Mouse (Mus musculus) intestine, embryonic 15.5 days (tissue): Measurements from ENCODE around the gene Fblim1. TPM values are rescaled to one million over a fixed set of nuclear protein-coding genes. Genes with fewer than 3 reads are reported as not detected.
"Not testable (repeated sequence)": the region's sequence is repeated elsewhere in the genome, so short reads cannot be mapped to it uniquely, and the experiment has no call there.

Experiments
- ATAC-seq: fragments of 200-750 bp; cut with Nextera tagmentation; 2 replicates; pipeline ENCODE4 v1.8.0; 2017; ENCODE audit warnings: moderate TSS enrichment, moderate library complexity
- H3K27ac ChIP-seq: fragments of 300-500 bp; sonication (generic); 2 replicates; pipeline ENCODE4 v1.5.1; 2015; ENCODE audit warnings: mild to moderate bottlenecking, inconsistent platforms
- H3K27me3 ChIP-seq: fragments of 300-500 bp; sonication (generic); replicated peaks from 2 replicates; pipeline ENCODE4 v1.6.1; 2015; ENCODE audit warnings: inconsistent platforms
- H3K36me3 ChIP-seq: fragments of 300-500 bp; sonication (generic); 2 replicates; pipeline ENCODE4 v1.6.1; 2015; ENCODE audit warnings: inconsistent platforms
- H3K4me1 ChIP-seq: fragments of 300-500 bp; sonication (generic); replicated peaks from 2 replicates; pipeline ENCODE4 v1.6.1; 2015; ENCODE audit warnings: inconsistent platforms
- H3K4me2 ChIP-seq: fragments of 300-500 bp; sonication (generic); replicated peaks from 2 replicates; pipeline ENCODE4 v1.6.1; 2015; ENCODE audit warnings: mild to moderate bottlenecking, inconsistent platforms
- H3K4me3 ChIP-seq: fragments of 300-500 bp; sonication (generic); replicated peaks from 2 replicates; pipeline ENCODE4 v1.5.1; 2015; ENCODE audit warnings: inconsistent platforms
- H3K9ac ChIP-seq: fragments of 300-500 bp; sonication (generic); 2 replicates; pipeline ENCODE4 v1.6.1; 2015; ENCODE audit warnings: inconsistent platforms
- H3K9me3 ChIP-seq: fragments of 300-500 bp; sonication (generic); 2 replicates; pipeline ENCODE4 v1.6.1; 2016; ENCODE audit warnings: inconsistent platforms
- WGBS: fragments of 180-500 bp; shearing (Covaris S2); methylation state at CpG from one replicate; pipeline ENCODE4 v1.1.7; 2015; 5-methylcytosine and 5-hydroxymethylcytosine counted together
- polyA plus RNA-seq: library from polyadenylated mRNA; unstranded; fragments of >200 nt; fragmentation: Nextera tagmentation; extraction: Ambion mirVana; gene quantifications from 2 replicates; pipeline ENCODE4 v1.2.1, GENCODE M21; 2015

Fblim1 gene
- polyA plus RNA-seq, 1 experiment from 2014 or later = 68.9 TPM

GRCm38 (mm10) chr4:141559131-141559897, 46.6 kb downstream of the Fblim1 start:
- ATAC-seq = peak; percentile 85
- Histone ChIP-seq H3K36me3 (no peaks in the 10 kb centered on the region), H3K9ac (peak overlapping the region; percentile 43), H3K4me1 (peaks cover 16% of the 10 kb centered on the region; the same call in 1 of the 2 replicates), H3K4me2 (peak overlapping the region; percentile 72), H3K4me3 (peak overlapping the region; percentile 32), H3K27ac (peak overlapping the region; percentile 86), H3K27me3 (no peaks in the 10 kb centered on the region), H3K9me3 (no peaks in the 10 kb centered on the region)
- 1% methylated on average over 30 of the region's 30 CpGs for WGBS

- Histone ChIP-seq H3K4me1 (peaks cover 16% of the 10 kb centered on the region; the same call in 1 of the 2 replicates), H3K27ac (peak overlapping the region; percentile 86)
- peak; percentile 39 for ATAC-seq
Measured at GRCm38 (mm10) chr4:141558658-141559057, 47.2 kb downstream of the Fblim1 start.

GRCm38 (mm10) chr4:141556163-141556562, 49.7 kb downstream of the Fblim1 start:
- not testable (repeated sequence) for ATAC-seq, H3K9me3 ChIP-seq, H3K27ac ChIP-seq, H3K4me3 ChIP-seq, H3K36me3 ChIP-seq, H3K4me2 ChIP-seq, H3K9ac ChIP-seq, H3K27me3 ChIP-seq
- H3K4me1 ChIP-seq = peaks cover 17% of the 10 kb centered on the region; the same call in 1 of the 2 replicates
- 87% methylated on average over 6 of the region's 6 CpGs for WGBS

More at GRCm38 (mm10) chr4:141558658-141559057, 47.2 kb downstream of the Fblim1 start:
- Histone ChIP-seq H3K27me3 (no peaks in the 10 kb centered on the region), H3K9ac (peak overlapping the region; percentile 43; the same call in 1 of the 2 replicates), H3K9me3 (no peaks in the 10 kb centered on the region), H3K36me3 (no peaks in the 10 kb centered on the region), H3K4me3 (peak overlapping the region; percentile 32), H3K4me2 (peak overlapping the region; percentile 72)
- 15% methylated on average over 16 of the region's 16 CpGs for WGBS

GRCm38 (mm10) chr4:141554255-141554865, 51.5 kb downstream of the Fblim1 start:
- not testable (repeated sequence) for H3K4me3 ChIP-seq, H3K36me3 ChIP-seq, H3K9ac ChIP-seq, H3K4me2 ChIP-seq, H3K27me3 ChIP-seq, H3K27ac ChIP-seq, ATAC-seq, H3K9me3 ChIP-seq
- peaks cover 17% of the 10 kb centered on the region; the same call in 1 of the 2 replicates for H3K4me1 ChIP-seq
- WGBS = 92% methylated on average over 8 of the region's 9 CpGs

GRCm38 (mm10) chr4:141552484-141552883, 53.4 kb downstream of the Fblim1 start:
- peak; percentile 65 for ATAC-seq

GRCm38 (mm10) chr4:141547299-141547698, 58.6 kb downstream of the Fblim1 start:
- Histone ChIP-seq H3K27ac (peak overlapping the region; percentile 100), H3K27me3 (no peaks in the 10 kb centered on the region), H3K9me3 (no peaks in the 10 kb centered on the region), H3K9ac (peak overlapping the region; percentile 11; the same call in 1 of the 2 replicates), H3K4me1 (0 out of 2 replicates have a peak, but pooled peaks cover under 1% of the 10 kb centered on the region), H3K4me2 (peak overlapping the region; percentile 71), H3K4me3 (peak overlapping the region; percentile 66), H3K36me3 (no peaks in the 10 kb centered on the region)
- WGBS = 13% methylated on average over 9 of the region's 9 CpGs
- ATAC-seq = no peak

More at GRCm38 (mm10) chr4:141552484-141552883, 53.4 kb downstream of the Fblim1 start:
- no peak overlapping the region for H3K4me3 ChIP-seq
- H3K9ac ChIP-seq = no peak overlapping the region
- H3K4me1 ChIP-seq = 0 out of 2 replicates have a peak, but pooled peaks cover 5% of the 10 kb centered on the region
- 11% methylated on average over 2 of the region's 2 CpGs for WGBS
- no peaks in the 10 kb centered on the region for H3K9me3 ChIP-seq
- H3K4me2 ChIP-seq = no peak overlapping the region
- no peak overlapping the region for H3K27ac ChIP-seq
- H3K27me3 ChIP-seq = no peaks in the 10 kb centered on the region
- H3K36me3 ChIP-seq = no peaks in the 10 kb centered on the region

- WGBS = under 1% methylated on average over 93 of the region's 98 CpGs
- H3K27me3 ChIP-seq = no peaks in the 10 kb centered on the region
- peak overlapping the region; percentile 71 for H3K4me2 ChIP-seq
- no peaks in the 10 kb centered on the region for H3K36me3 ChIP-seq
- peak overlapping the region; percentile 66 for H3K4me3 ChIP-seq
- H3K4me1 ChIP-seq = no peaks in the 10 kb centered on the region
- H3K9me3 ChIP-seq = no peaks in the 10 kb centered on the region
- H3K27ac ChIP-seq = peak overlapping the region; percentile 100
- ATAC-seq = peak; percentile 83
- peak overlapping the region; percentile 96 for H3K9ac ChIP-seq
Measured at GRCm38 (mm10) chr4:141546334-141547200, 59.3 kb downstream of the Fblim1 start.

- under 1% methylated on average over 52 of the region's 56 CpGs for WGBS
- peak overlapping the region; percentile 100 for H3K27ac ChIP-seq
- no peaks in the 10 kb centered on the region for H3K9me3 ChIP-seq
- H3K9ac ChIP-seq = peak overlapping the region; percentile 96
- peak overlapping the region; percentile 66 for H3K4me3 ChIP-seq
- H3K36me3 ChIP-seq = no peaks in the 10 kb centered on the region
- peak; percentile 89 for ATAC-seq
- no peaks in the 10 kb centered on the region for H3K4me1 ChIP-seq
- no peaks in the 10 kb centered on the region for H3K27me3 ChIP-seq
- H3K4me2 ChIP-seq = peak overlapping the region; percentile 99
Measured at GRCm38 (mm10) chr4:141545743-141546333, 60.1 kb downstream of the Fblim1 start.

- WGBS = under 1% methylated on average over 45 of the region's 45 CpGs
- ATAC-seq = peak; percentile 54
- peak overlapping the region; percentile 99 for H3K4me2 ChIP-seq
Measured at GRCm38 (mm10) chr4:141545071-141545742, 60.7 kb downstream of the Fblim1 start.

GRCm38 (mm10) chr4:141544536-141544935, 61.4 kb downstream of the Fblim1 start:
- Histone ChIP-seq H3K9me3 (no peaks in the 10 kb centered on the region), H3K36me3 (no peaks in the 10 kb centered on the region), H3K9ac (no peak overlapping the region), H3K4me1 (peaks cover under 1% of the 10 kb centered on the region; the same call in 1 of the 2 replicates), H3K4me3 (no peak overlapping the region; the same call in 1 of the 2 replicates), H3K4me2 (peak overlapping the region; percentile 99), H3K27ac (no peak overlapping the region), H3K27me3 (no peaks in the 10 kb centered on the region)
- ATAC-seq = no peak
- WGBS = 41% methylated on average over 2 of the region's 2 CpGs

More at GRCm38 (mm10) chr4:141545071-141545742, 60.7 kb downstream of the Fblim1 start:
- Histone ChIP-seq H3K27ac (peak overlapping the region; percentile 100), H3K27me3 (no peaks in the 10 kb centered on the region), H3K4me3 (peak overlapping the region; percentile 66), H3K9ac (peak overlapping the region; percentile 74), H3K4me1 (no peaks in the 10 kb centered on the region), H3K9me3 (no peaks in the 10 kb centered on the region), H3K36me3 (no peaks in the 10 kb centered on the region)

- Histone ChIP-seq H3K27me3 (no peaks in the 10 kb centered on the region), H3K4me3 (no peak overlapping the region), H3K4me2 (no peak overlapping the region), H3K36me3 (no peaks in the 10 kb centered on the region), H3K9me3 (no peaks in the 10 kb centered on the region), H3K4me1 (peaks cover 4% of the 10 kb centered on the region; the same call in 1 of the 2 replicates), H3K9ac (no peak overlapping the region), H3K27ac (no peak overlapping the region)
- 77% methylated on average over 3 of the region's 3 CpGs for WGBS
- ATAC-seq = no peak
Measured at GRCm38 (mm10) chr4:141543593-141543992, 62.3 kb downstream of the Fblim1 start.
